Mouse (Mus musculus): ENCODE results near the gene Ncor1.

GRCm38 (mm10) chr11:62473516-62473915 lies 15.2 kb upstream of the Ncor1 start:
- TF ChIP-seq CTCF (IDR thresholded peaks at IDR 0.05; ENCODE audit: control insufficient read depth, insufficient read depth, insufficient replicate concordance, low read depth, low read length) (no peak), POLR2A (IDR thresholded peaks at IDR 0.05; ENCODE audit: control insufficient read depth, low read depth, low read length) (no peak)

Data from testis, adult 2 months (tissue).